Mouse (Mus musculus) ES-Bruce4 (cell line): ENCODE results near the gene Zbtb40.

Experiments used
- CTCF ChIP-seq: IDR thresholded peaks from one replicate; pipeline ENCODE4 v1.8.1; 2011; ENCODE audit warnings: low read depth, low read length
- POLR2A ChIP-seq: IDR thresholded peaks from one replicate; pipeline ENCODE4 v1.8.1; 2011; ENCODE audit warnings: low read length; ENCODE audit not compliant: insufficient read depth

DNA sequence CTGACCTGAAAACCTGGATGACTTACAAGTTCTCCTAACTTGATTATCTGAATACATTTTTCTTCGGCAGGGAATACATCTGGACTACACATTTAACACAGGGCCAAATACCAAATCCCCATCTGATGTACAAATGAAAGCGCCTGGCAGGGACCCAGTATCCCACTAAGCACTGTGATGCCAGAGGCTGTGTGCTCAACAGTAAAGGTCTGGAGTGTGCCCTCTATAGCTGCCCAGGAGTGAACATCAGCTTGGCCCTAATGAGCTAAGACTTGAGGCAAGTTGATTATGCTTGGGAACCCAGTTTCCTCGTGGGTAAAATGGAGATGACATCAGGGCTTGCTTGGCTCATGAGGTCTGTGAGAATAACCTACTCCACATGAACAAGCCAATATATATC is 10.1 kb downstream of the Zbtb40 start:
- TF ChIP-seq POLR2A (no peak), CTCF (no peak)
